Mouse (Mus musculus) monocyte, adult 2 months (primary cell): Measurements from ENCODE around the gene Zbtb45.

ENCODE experiments used
- DNase-seq, 2 experiments: peaks; one replicate each; pipeline ENCODE4 v3.0.0; 2022; ENCODE audit warnings: low spot score in 2 of 2, low read depth in 1 of 2

The Zbtb45 gene

GRCm38 (mm10) chr7:12998851-12999250, 11.0 kb downstream of the Zbtb45 start, which contains the start of gene Trim28:
Gene Trim28, plus strand, starts transcription at chr7:12999114.
- DNase-seq: no peak

DNA sequence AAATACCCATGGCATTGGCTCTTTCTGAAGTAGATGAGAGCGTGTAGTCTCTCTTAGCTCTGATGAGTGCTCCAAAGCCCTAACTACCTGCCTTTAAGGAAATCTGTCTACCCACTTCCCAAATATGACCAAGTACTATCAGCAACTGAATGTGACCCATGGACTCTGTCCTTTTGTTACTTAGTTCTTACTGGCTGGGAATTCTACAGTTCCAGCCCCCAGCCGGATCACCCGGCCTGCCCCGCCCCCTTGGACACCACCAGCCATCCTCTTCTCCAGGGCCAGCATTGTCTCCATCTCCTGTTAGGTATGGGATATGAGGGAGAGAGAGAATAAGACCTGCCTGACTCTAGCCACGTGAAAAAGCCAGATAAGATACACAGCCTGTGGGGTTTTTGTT, 11.8 kb downstream of the Zbtb45 start, which contains the start of gene Slc27a5:
Gene Slc27a5 (minus strand): TSS at position 140 of the 400 bp plus-strand sequence.
- no peak for DNase-seq

- no peak for DNase-seq
These were observed 12.6 kb downstream of the Zbtb45 start for GRCm38 (mm10) chr7:12997230-12997629.

DNA sequence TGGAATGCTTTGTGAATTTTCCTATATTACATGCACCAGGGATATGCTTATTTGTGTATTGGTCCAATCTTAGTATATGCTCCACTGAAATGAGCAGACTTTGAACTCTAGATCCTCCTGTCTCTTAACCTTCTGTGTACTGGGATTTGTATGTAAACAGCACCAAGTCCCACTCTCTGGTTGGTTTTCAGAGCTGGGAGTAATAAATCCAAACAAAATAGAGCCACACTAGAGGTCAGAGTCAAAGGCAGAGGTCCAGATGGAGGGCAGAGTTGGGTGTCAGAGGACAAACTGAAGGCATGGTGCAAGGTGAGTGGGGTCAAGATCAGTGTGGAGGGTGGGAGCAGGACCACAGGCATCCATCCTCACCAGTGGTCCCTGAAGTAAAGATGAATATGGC, 14.0 kb downstream of the Zbtb45 start:
- no peak for DNase-seq

- no peak for DNase-seq
These were observed 16.7 kb downstream of the Zbtb45 start for GRCm38 (mm10) chr7:12993148-12993547.

DNA sequence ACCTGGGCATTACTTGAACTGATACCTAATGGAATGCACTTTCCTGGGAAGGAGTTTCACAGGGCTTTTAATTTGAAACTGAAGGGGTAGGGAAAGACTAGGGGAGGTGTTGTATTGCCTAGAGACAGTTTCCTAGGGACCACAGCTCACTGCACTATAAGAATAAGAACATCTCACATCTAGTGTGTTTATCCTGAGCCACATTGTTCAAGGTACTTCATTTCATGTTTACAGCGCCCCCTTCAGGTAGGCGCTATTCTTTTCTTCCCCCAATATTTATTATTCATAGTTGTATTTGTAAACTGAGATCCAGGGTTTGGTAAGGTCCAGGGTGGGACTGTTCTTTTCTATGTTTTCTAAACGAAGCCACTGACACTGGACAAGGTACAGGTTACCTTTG, 17.6 kb downstream of the Zbtb45 start:
- no peak for DNase-seq

- no peak for DNase-seq
These were observed 22.2 kb downstream of the Zbtb45 start for GRCm38 (mm10) chr7:12987409-12988189.

DNA sequence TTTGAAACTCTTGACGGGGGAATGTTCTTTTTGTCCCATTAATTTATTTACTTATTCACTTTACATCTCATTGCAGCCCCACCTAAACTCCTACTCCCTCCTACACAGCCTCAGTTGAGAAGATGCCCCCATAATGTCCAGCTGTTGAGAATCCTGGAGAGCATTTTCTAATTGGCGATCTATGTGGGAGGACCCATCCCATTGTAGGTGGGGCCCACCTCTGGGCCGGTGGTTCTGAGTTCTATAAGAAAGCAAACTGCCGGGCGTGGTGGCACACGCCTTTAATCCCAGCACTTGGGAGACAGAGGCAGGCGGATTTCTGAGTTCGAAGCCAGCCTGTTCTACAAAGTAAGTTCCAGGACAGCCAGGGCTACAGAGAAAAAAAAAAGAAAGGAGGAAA, 22.9 kb downstream of the Zbtb45 start:
- no peak for DNase-seq

DNA sequence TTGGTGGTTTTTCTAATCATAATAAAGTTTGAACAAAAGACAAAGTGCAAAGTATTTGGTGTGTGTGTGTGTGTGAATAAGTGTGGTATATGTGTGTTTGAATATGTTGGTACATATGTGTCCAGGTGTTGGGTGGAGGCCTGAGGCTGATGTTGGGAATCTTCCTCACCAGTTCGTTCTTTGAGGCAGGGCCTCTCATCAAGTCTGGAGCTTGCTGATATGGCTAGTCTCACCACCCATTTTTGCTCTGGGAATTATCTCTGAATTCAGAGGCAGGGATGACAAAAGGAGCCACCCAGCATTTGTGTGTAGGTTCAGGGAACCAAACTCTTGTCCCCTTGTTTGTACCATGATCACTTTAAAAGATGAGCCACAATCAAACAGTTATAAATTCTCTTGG, 24.1 kb downstream of the Zbtb45 start:
- DNase-seq: no peak

- no peak for DNase-seq
These were observed 29.5 kb downstream of the Zbtb45 start for GRCm38 (mm10) chr7:12980291-12980690.

DNA sequence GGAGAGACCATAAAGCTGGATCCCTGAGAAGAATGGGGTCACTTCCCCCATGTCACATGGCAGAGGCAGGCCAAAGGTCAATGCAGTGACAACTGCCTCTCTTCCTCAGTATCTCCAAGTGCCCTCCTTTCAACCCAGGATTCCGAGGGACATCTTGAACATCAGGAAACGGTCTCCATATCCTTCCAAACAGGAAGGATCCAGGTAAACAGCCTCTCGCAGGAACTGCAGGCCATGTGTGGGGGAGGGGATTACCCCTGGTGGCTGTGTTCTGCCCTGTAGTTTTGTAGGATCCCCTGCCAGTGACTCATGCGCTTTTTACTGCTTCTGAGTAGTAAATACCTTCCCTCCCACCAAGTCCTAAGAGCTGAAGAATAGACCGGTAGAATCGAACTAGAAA, 30.1 kb downstream of the Zbtb45 start:
- no peak for DNase-seq

DNA sequence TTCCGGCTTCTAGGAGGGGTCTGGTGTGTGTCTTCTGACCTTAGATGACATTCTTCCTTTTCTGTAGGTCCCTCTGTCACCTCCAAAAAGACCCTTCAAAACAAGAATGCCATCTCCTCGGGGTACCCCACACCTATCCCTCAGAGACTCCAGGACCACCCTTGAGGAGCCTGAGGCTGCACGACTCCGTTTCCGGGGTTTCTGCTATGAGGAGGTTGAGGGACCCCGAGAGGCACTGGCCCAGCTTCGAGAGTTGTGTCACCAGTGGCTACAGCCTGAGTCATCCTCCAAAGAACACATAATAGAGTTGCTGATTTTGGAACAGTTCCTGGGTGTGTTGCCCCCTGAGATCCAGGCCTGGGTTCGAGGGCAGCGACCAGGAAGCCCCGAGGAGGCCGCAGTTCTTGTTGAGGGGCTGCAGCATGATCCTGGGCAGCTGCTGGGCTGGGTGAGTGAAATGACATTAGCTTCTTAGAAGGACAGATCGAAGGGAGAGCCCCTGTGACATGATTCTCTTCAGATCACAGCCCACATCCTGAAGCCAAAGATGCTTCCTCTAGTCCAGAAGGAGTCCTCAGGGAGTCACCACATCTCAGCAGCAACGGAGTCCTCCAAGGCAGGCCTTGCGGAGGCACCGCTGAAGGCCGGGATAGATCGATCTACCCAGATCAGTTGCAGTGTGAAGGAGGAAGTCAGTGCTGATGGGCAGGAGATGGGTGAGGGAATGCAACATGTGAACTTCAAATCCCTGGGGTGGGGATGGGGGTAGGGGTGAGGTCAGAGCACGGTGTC, 30.7 kb downstream of the Zbtb45 start:
- no peak for DNase-seq

DNA sequence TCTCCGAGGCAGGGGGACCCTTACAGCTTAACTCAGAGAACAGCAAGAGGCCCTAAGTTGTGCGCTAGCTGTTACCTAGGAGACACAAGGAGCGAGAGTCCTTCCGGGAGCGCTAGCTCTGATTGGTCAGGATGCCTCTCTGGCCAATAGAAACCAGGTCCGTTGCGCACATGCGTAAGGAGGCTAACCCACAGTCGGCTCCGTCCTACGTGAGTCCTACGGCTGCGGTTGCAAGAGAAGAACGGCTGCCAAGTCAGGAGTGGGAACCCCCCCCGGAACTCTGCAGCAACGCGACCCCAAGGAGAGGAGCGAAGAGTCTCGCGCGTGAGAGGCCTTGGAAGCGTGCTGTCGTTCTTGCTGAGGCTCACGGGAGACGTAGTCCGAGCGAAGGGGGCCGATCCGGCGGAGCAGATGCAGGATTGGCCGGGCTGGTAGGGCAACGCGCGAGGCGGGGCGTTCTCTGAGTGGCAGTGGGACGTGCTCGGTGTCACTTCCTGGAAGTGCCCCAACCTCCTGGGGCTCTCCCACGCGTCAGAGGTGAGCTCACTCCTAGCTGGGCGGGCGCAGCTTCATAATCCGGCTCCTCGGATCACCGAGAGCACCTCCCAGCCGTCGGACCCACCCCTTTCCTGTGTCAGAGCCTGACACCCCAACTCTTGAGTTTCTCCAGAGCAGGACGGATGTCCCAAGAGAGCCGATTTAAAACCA, 32.0 kb downstream of the Zbtb45 start, which contains the start of gene Zfp446:
Gene Zfp446 (plus strand): TSS at position 167 of the 708 bp plus-strand sequence.
- DNase-seq: peak; percentile 95 to 96

GRCm38 (mm10) chr7:12970906-12971305, 38.9 kb downstream of the Zbtb45 start:
- no peak for DNase-seq

DNA sequence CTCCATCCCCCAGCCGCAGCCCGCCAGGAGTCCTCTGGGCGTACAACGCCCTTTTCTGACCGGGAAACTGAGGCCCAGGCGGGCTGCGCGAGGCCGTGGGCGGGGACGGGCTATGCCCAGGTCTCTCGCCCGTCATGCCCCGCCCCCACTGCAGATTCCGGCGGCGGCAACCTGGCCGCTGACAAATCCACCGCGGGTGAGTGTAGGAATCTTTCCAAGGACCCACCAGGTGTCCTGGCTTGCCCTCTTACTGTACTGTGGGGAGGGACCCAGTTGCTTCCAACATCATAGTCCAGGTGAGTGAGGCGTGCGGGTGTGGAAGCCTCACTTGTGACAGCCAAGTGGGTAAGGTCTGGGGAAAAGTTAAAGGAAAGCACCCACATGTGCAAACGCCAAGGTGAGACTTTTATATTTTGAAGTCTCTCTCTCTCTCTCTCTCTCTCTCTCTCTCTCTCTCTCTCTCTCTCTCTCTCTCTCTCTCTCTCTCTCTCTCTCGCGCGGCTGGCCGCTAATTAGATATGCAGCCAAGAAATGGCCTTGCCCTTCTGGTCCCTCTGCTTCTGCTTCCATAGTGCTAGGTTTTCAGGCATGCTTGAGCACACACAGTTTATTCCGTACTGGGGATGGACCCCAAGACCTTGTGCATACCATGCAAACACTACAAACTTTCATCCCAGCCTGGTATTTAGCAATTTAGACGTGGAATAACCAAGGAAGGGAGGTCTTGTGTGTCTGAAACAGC, 43.6 kb downstream of the Zbtb45 start:
- DNase-seq: no peak

DNA sequence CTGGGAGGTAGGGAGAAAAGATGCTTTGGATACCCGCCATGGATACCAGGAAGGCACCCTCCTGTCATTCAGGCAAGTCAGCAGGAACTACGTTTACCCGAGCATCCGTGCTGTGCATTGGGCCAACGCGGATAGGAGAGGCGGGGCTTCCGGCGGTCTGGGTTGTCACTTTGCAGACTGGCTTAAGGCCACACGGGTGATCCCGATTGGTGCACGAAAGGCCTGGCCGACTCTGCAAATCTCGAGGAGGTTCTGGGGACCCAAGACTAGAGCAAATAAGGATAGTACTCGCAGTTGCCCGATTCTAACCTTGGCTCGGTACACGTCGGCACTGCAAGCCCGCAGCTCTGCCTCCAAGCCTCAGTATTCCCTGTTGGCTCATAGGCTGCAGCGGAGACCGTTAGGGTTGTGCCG, 44.1 kb downstream of the Zbtb45 start, which contains the start of gene Zfp324:
Gene Zfp324 (plus strand): TSS at position 161 of the 414 bp plus-strand sequence.
- peak; percentile 67 to 79 for DNase-seq

DNA sequence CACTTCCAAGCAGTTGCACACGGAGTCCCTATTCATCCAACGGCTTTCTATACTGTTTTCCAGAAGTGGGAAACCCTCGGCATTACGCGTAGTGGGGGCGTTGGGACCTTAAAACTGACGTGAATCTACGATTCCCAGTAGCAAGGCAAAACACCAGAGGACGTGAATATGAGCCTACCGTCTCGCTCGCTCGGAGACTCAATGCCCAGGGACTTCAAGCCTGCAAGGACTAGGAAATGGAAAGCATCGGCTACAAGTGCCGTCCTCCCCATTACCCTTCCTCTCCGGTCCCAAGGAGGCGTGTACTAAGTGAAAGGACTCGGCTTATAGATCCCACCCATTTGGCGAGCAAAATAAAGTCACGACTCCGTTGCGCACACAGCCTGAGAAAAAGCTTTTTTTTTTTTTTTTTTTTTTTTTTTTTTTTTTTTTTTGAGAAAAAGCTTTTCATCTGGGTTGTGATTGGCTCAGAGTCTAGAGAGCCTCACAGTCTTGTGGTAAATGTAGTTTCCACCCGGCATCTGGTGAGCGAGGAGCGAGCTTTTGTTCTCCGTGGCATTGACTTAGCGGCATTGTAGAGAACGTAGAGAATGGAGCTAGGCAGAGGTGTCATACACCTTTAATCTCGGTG, 48.2 kb downstream of the Zbtb45 start:
- DNase-seq: peak in 1 of 2 experiments; percentile 26

DNA sequence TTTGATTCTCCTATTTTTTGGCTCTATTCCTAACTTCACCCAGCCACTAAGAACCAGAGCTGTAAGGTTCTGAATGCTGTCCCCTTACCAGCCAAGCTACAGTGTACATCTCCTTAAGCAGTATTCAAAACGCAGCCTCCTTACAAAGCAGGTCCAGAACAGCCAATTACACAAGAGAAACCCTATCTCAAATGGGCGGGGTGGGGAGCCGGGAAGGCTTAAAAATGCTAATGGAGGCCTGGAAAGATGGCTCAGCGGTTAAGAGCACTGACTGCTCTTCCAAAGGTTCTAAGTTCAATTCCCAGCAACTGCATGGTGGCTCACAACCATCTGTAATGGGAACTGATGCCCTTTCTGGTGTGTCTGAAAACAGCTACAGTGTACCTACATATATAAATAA, 50.1 kb downstream of the Zbtb45 start:
- DNase-seq: no peak

- no peak for DNase-seq
These were observed 50.9 kb downstream of the Zbtb45 start for GRCm38 (mm10) chr7:12958948-12959347.

- DNase-seq: no peak
These were observed 52.3 kb downstream of the Zbtb45 start for GRCm38 (mm10) chr7:12957511-12957910.
